Mouse (Mus musculus) CH12.LX (cell line): ENCODE measurements at regions not wholly inside any gene's neighbourhood (a gene's known extent, or its start where the extent isn't known, plus 50 kb on each side); places are given as distances from the start of the nearest gene placed in this dataset.

Experiments
- DNase-seq: peaks from one replicate; pipeline ENCODE4 v3.0.0-alpha.2; 2013; ENCODE audit errors: extremely low read depth
- H3K27ac ChIP-seq: 2 replicates; pipeline ENCODE4 v1.5.1; 2012; ENCODE audit warnings: low read depth, mild to moderate bottlenecking, control low read depth, moderate library complexity; ENCODE audit not compliant: insufficient read depth
- H3K27me3 ChIP-seq: replicated peaks from 2 replicates; pipeline ENCODE3; 2012; ENCODE audit warnings: inconsistent platforms
- H3K36me3 ChIP-seq, 2 experiments: replicated peaks in 1 of 2; 2 replicates each; pipeline versions ENCODE3 to v1.6.1; 2012; ENCODE audit warnings: inconsistent platforms in 1 of 2, low read length in 1 of 2, mild to moderate bottlenecking in 1 of 2, mixed read lengths in 1 of 2, moderate library complexity in 1 of 2; ENCODE audit not compliant: control insufficient read depth in 1 of 2, insufficient read depth in 1 of 2
- H3K4me1 ChIP-seq, 2 experiments: 2 replicates each; pipeline ENCODE4 v1.6.1; 2012; ENCODE audit warnings: inconsistent platforms in 1 of 2, moderate library complexity in 1 of 2; ENCODE audit not compliant: insufficient read depth in 2 of 2, control insufficient read depth in 1 of 2
- H3K4me2 ChIP-seq: 2 replicates; pipeline ENCODE4 v1.6.1; 2012; ENCODE audit warnings: low read depth, mild to moderate bottlenecking, control low read depth; ENCODE audit not compliant: poor library complexity, insufficient read depth, severe bottlenecking
- H3K4me3 ChIP-seq, 3 experiments: fragments of 150-350 bp in 1 of 3; sonication (generic) in 1 of 3; replicated peaks in 1 of 3; 2 replicates each; pipeline versions ENCODE3 to v1.5.1; 2011 to 2012; ENCODE audit warnings: low read depth in 2 of 3, low read length in 2 of 3, mild to moderate bottlenecking in 2 of 3, moderate library complexity in 2 of 3, control low read depth in 1 of 3, improper control_type of control experiment in 1 of 3, inconsistent platforms in 1 of 3, mixed read lengths in 1 of 3; ENCODE audit not compliant: poor library complexity in 1 of 3
- H3K79me2 ChIP-seq: replicated peaks from 2 replicates; pipeline ENCODE4 v1.6.1; 2012; ENCODE audit warnings: mild to moderate bottlenecking, moderate library complexity; ENCODE audit not compliant: control insufficient read depth, poor library complexity, insufficient read depth, severe bottlenecking; ENCODE audit errors: extremely low read depth
- H3K9ac ChIP-seq: 2 replicates; pipeline ENCODE4 v1.6.1; 2012; ENCODE audit warnings: low read depth, mild to moderate bottlenecking, control low read depth, moderate library complexity; ENCODE audit not compliant: insufficient read depth
- H3K9me3 ChIP-seq: replicated peaks from 2 replicates; pipeline ENCODE3; 2012; ENCODE audit warnings: low read length, inconsistent platforms, mixed read lengths
- BHLHE40 ChIP-seq: IDR thresholded peaks from 2 replicates; pipeline ENCODE4 v1.6.1; 2011; ENCODE audit warnings: mild to moderate bottlenecking, low read depth, low read length, improper control_type of control experiment
- CHD1 ChIP-seq: IDR thresholded peaks from 2 replicates; pipeline ENCODE4 v1.6.1; 2012; ENCODE audit warnings: low read depth, low read length, improper control_type of control experiment, inconsistent platforms
- CTCF ChIP-seq, 2 experiments: IDR thresholded peaks in 1 of 2; conservative IDR thresholded peaks in 1 of 2; 2 replicates each; pipeline ENCODE4 v1.5.1; 2011 to 2012; ENCODE audit warnings: low read depth in 2 of 2, low read length in 2 of 2, improper control_type of control experiment in 1 of 2, inconsistent platforms in 1 of 2, mild to moderate bottlenecking in 1 of 2, moderate library complexity in 1 of 2
- E2F4 ChIP-seq: IDR thresholded peaks from 2 replicates; pipeline ENCODE4 v1.6.1; 2011; ENCODE audit warnings: low read depth, low read length, improper control_type of control experiment; ENCODE audit not compliant: insufficient replicate concordance
- GABPA ChIP-seq: IDR thresholded peaks from 2 replicates; pipeline ENCODE4 v1.6.1; 2012; ENCODE audit warnings: low read depth, low read length, improper control_type of control experiment, inconsistent platforms; ENCODE audit not compliant: insufficient replicate concordance
- HCFC1 ChIP-seq: IDR thresholded peaks from 2 replicates; pipeline ENCODE4 v1.6.1; 2012; ENCODE audit warnings: low read depth, mild to moderate bottlenecking, inconsistent platforms, low read length, improper control_type of control experiment
- JUN ChIP-seq: IDR thresholded peaks from 2 replicates; pipeline ENCODE4 v1.6.1; 2011; ENCODE audit warnings: low read depth, mild to moderate bottlenecking, low read length, improper control_type of control experiment, moderate library complexity; ENCODE audit not compliant: insufficient read depth
- JUND ChIP-seq: conservative IDR thresholded peaks from 2 replicates; pipeline ENCODE4 v1.6.1; 2011; ENCODE audit warnings: low read depth, low read length, improper control_type of control experiment
- MAFK ChIP-seq: IDR thresholded peaks from 2 replicates; pipeline ENCODE4 v1.6.1; 2011; ENCODE audit warnings: low read length, improper control_type of control experiment; ENCODE audit not compliant: insufficient replicate concordance
- MEF2A ChIP-seq: IDR thresholded peaks from 2 replicates; pipeline ENCODE4 v1.6.1; 2014; ENCODE audit warnings: low read depth, mild to moderate bottlenecking, inconsistent platforms, low read length, improper control_type of control experiment, borderline replicate concordance
- NELFE ChIP-seq: IDR thresholded peaks from 2 replicates; pipeline ENCODE4 v1.6.1; 2011; ENCODE audit warnings: low read depth, low read length, improper control_type of control experiment
- NRF1 ChIP-seq: IDR thresholded peaks from 2 replicates; pipeline ENCODE4 v1.6.1; 2014; ENCODE audit warnings: low read depth, mild to moderate bottlenecking, inconsistent platforms, low read length, improper control_type of control experiment, moderate library complexity
- PAX5 ChIP-seq: IDR thresholded peaks from 2 replicates; pipeline ENCODE4 v1.6.1; 2012; ENCODE audit warnings: low read length, inconsistent platforms, mixed read lengths
- POLR2A ChIP-seq: IDR thresholded peaks from 2 replicates; pipeline ENCODE4 v1.6.1; 2011; ENCODE audit warnings: low read depth, mild to moderate bottlenecking, improper control_type of control experiment, low read length
- POLR2AphosphoS2 ChIP-seq: IDR thresholded peaks from 2 replicates; pipeline ENCODE4 v1.6.1; 2011; ENCODE audit warnings: low read depth, low read length, improper control_type of control experiment
- RAD21 ChIP-seq: IDR thresholded peaks from 2 replicates; pipeline ENCODE4 v1.6.1; 2011; ENCODE audit warnings: low read depth, mild to moderate bottlenecking, low read length, improper control_type of control experiment, moderate library complexity
- RCOR1 ChIP-seq: conservative IDR thresholded peaks from 2 replicates; pipeline ENCODE4 v1.6.1; 2012; ENCODE audit warnings: low read depth, mild to moderate bottlenecking, inconsistent platforms, low read length, improper control_type of control experiment
- SIN3A ChIP-seq: IDR thresholded peaks from 2 replicates; pipeline ENCODE4 v1.6.1; 2012; ENCODE audit warnings: low read length, improper control_type of control experiment, inconsistent platforms
- SMC3 ChIP-seq: IDR thresholded peaks from 2 replicates; pipeline ENCODE4 v1.6.1; 2011; ENCODE audit warnings: low read depth, low read length, improper control_type of control experiment
- TBP ChIP-seq: conservative IDR thresholded peaks from 2 replicates; pipeline ENCODE4 v1.6.1; 2011; ENCODE audit warnings: low read depth, low read length, improper control_type of control experiment
- TCF12 ChIP-seq: IDR thresholded peaks from 2 replicates; pipeline ENCODE4 v1.6.1; 2014; ENCODE audit warnings: low read depth, mild to moderate bottlenecking, inconsistent platforms, low read length, improper control_type of control experiment
- USF1 ChIP-seq: IDR thresholded peaks from 2 replicates; pipeline ENCODE4 v1.6.1; 2014; ENCODE audit warnings: low read depth, mild to moderate bottlenecking, inconsistent platforms, low read length, improper control_type of control experiment
- USF2 ChIP-seq: conservative IDR thresholded peaks from 2 replicates; pipeline ENCODE4 v1.6.1; 2011; ENCODE audit warnings: low read depth, low read length, improper control_type of control experiment
- ZC3H11A ChIP-seq: IDR thresholded peaks from 2 replicates; pipeline ENCODE4 v1.6.1; 2012; ENCODE audit warnings: low read depth, mild to moderate bottlenecking, inconsistent platforms, low read length, improper control_type of control experiment
- ZKSCAN1 ChIP-seq: IDR thresholded peaks from 2 replicates; pipeline ENCODE4 v1.6.1; 2012; ENCODE audit warnings: low read depth, inconsistent platforms, low read length, improper control_type of control experiment, borderline replicate concordance
- ZMIZ1 ChIP-seq: IDR thresholded peaks from 2 replicates; pipeline ENCODE4 v1.6.1; 2012; ENCODE audit warnings: low read depth, mild to moderate bottlenecking, inconsistent platforms, low read length, improper control_type of control experiment
- dilution Hi-C: fragments of 300-500 bp; cut with MboI; formaldehyde crosslinking; loops from 2 replicates; pipeline ENCODE4 v1.14.3; 2020; ENCODE audit warnings: low sequenced_read_pairs; ENCODE audit not compliant: extremely low pct_unique_long_range_greater_than_20kb, extremely low pct_ligation_motif_present
- in situ Hi-C: fragments of 300-500 bp; cut with MboI; formaldehyde crosslinking; loops from 3 replicates; pipeline ENCODE4 v1.14.3; 2019; ENCODE audit warnings: low sequenced_read_pairs, low pct_ligation_motif_present, low pct_unique_long_range_greater_than_20kb, mixed read lengths

- TF ChIP-seq MEF2A (no peak), TBP (no peak), SMC3 (peak; percentile 67), RCOR1 (no peak), CHD1 (no peak), RAD21 (peak; percentile 78), PAX5 (no peak), CTCF (conservative IDR thresholded peaks at IDR 0.05 in 1 of 2, IDR thresholded peaks at IDR 0.05 in 1 of 2; ENCODE audit: low read depth in 2 of 2, low read length in 2 of 2) (peak; percentile 7 to 74; a peak in 2 of 4 replicates), BHLHE40 (no peak), USF2 (no peak), TCF12 (no peak), NELFE (no peak), POLR2A (no peak), POLR2AphosphoS2 (no peak), USF1 (no peak)
- dilution Hi-C loops (no loop called here), in situ Hi-C loops (loop anchor here (25.0 kb wide), 1 partner anchor 619 kb away; no protein-coding TSS in a partner anchor)
- Histone ChIP-seq H3K36me3 (no peaks in the 10 kb centered on the region), H3K9me3 (no peaks in the 10 kb centered on the region), H3K4me1 (no peaks in the 10 kb centered on the region), H3K27ac (no peak overlapping the region), H3K9ac (no peak overlapping the region), H3K4me2 (no peak overlapping the region), H3K4me3 (no peak overlapping the region), H3K79me2 (no peaks in the 10 kb centered on the region), H3K27me3 (no peaks in the 10 kb centered on the region)
- DNase-seq, result peak; percentile 23
These were observed 126.8 kb upstream of the Dcbld2 start for GRCm38 (mm10) chr16:58281474-58281873.

- TF ChIP-seq RCOR1, result no peak
- no peak for TF ChIP-seq POLR2AphosphoS2
- TF ChIP-seq ZMIZ1, result no peak
- no peak for TF ChIP-seq GABPA
- no peak for TF ChIP-seq JUND
- TF ChIP-seq TBP, result no peak
- TF ChIP-seq JUN, result no peak
- TF ChIP-seq E2F4, result no peak
- TF ChIP-seq SIN3A, result no peak
- TF ChIP-seq CTCF (conservative IDR thresholded peaks at IDR 0.05 in 1 of 2, IDR thresholded peaks at IDR 0.05 in 1 of 2; ENCODE audit: low read depth in 2 of 2, low read length in 2 of 2), result no peak
- TF ChIP-seq MAFK, result no peak
- TF ChIP-seq ZKSCAN1, result no peak
- TF ChIP-seq NRF1, result no peak
- no peak for TF ChIP-seq NELFE
- TF ChIP-seq ZC3H11A, result no peak
- TF ChIP-seq POLR2A, result no peak
- no peak for TF ChIP-seq HCFC1
These were observed 113.8 kb upstream of the Dcbld2 start for GRCm38 (mm10) chr16:58294457-58294856.

More at GRCm38 (mm10) chr16:58294457-58294856, 113.8 kb upstream of the Dcbld2 start:
- no peak for DNase-seq
- peaks cover 10% of the 10 kb centered on the region for H3K27me3 ChIP-seq
- no peaks in the 10 kb centered on the region for H3K79me2 ChIP-seq
- no peaks in the 10 kb centered on the region for H3K36me3 ChIP-seq
- no peak overlapping the region for H3K4me3 ChIP-seq
- dilution Hi-C loops (no loop called here), in situ Hi-C loops (loop anchor here (10.0 to 25.0 kb wide), 3 partner anchors 150 to 632 kb away; no protein-coding TSS in a partner anchor)
- no peaks in the 10 kb centered on the region for H3K9me3 ChIP-seq
- H3K27ac ChIP-seq, result no peak overlapping the region
- H3K4me1 ChIP-seq, result no peaks in the 10 kb centered on the region
- no peak overlapping the region for H3K4me2 ChIP-seq
- no peak overlapping the region for H3K9ac ChIP-seq
